Mouse (Mus musculus): ENCODE results near the gene Bdkrb1. TPM values are rescaled to one million over a fixed set of nuclear protein-coding genes. Genes with fewer than 3 reads are reported as not detected.

The Bdkrb1 gene
- polyA plus RNA-seq, 1 experiment from 2014 or later: 0.40 TPM

DNA sequence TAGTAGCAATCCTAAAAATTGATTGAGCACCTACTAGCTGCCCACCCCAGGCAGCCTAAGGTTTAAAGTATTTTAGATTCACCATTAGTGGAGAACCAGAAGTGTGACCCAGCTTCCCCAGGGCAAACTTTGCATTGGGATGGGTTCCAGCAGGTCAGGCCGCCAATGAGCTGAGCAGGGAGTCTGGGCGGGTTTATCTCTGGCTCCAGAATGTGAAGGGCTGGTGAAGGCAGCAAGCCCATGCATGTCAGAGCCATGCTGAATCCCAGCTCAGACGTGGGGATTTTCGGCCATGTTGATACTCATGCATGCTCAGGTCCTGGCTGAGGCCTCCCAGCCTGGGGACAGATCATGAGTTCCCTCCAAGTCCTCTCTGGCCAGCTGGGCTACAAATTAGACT is 28.5 kb upstream of the Bdkrb1 start:
- Histone ChIP-seq H3K27ac (ENCODE audit: low read depth, low read length) (no peak overlapping the region), H3K4me3 (ENCODE audit: low read depth, low read length) (no peak overlapping the region), H3K9me3 (ENCODE audit: control insufficient read depth) (no peaks in the 10 kb centered on the region), H3K36me3 (ENCODE audit: control insufficient read depth, insufficient read depth) (no peaks in the 10 kb centered on the region), H3K4me2 (replicated peaks; ENCODE audit: low read depth) (no peak overlapping the region), H3K4me1 (replicated peaks; ENCODE audit: control insufficient read depth, insufficient read depth, low read length) (no peaks in the 10 kb centered on the region), H3K9ac (ENCODE audit: low read depth, low read length) (no peak overlapping the region), H3K27me3 (replicated peaks; ENCODE audit: control insufficient read depth, insufficient read depth, low read length) (no peaks in the 10 kb centered on the region)
- ATAC-seq: no peak
- 87% methylated on average over 4 of the region's 4 CpGs for WGBS
- TF ChIP-seq CTCF (IDR thresholded peaks at IDR 0.05; ENCODE audit: low read depth): no peak

- Histone ChIP-seq H3K4me1 (replicated peaks; ENCODE audit: control insufficient read depth, insufficient read depth, low read length) (peaks cover 7% of the 10 kb centered on the region; the same call in 1 of the 2 replicates), H3K9ac (ENCODE audit: low read depth, low read length) (no peak overlapping the region), H3K9me3 (ENCODE audit: control insufficient read depth) (no peaks in the 10 kb centered on the region), H3K4me2 (replicated peaks; ENCODE audit: low read depth) (no peak overlapping the region), H3K4me3 (ENCODE audit: low read depth, low read length) (no peak overlapping the region), H3K36me3 (ENCODE audit: control insufficient read depth, insufficient read depth) (no peaks in the 10 kb centered on the region), H3K27ac (ENCODE audit: low read depth, low read length) (no peak overlapping the region), H3K27me3 (replicated peaks; ENCODE audit: control insufficient read depth, insufficient read depth, low read length) (no peaks in the 10 kb centered on the region)
- 73% methylated on average over 17 of the region's 17 CpGs for WGBS
- TF ChIP-seq CTCF (IDR thresholded peaks at IDR 0.05; ENCODE audit: low read depth): no peak
- no peak for ATAC-seq
Measured at GRCm38 (mm10) chr12:105580490-105580889, 22.4 kb upstream of the Bdkrb1 start.

DNA sequence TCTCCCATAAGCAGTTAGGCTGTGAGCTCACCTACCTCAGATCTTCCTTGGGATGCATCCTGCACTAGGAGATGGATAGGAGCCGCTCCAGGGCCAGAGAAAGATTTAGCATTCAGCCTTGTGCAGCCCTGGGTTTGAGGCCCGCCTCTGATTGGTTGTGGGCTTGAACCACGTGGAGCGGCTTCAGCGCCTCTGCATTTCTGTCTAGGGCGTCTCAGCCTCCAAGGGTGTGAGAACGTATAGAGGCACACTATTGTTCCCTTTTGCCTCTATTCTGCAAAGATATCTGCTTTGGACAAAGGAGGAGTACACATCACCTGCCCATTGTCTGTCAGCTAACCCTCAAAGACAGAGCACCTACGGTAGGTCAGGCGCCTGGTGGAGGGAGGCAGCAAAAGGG is 20.4 kb upstream of the Bdkrb1 start:
- Histone ChIP-seq H3K4me3 (ENCODE audit: low read depth, low read length) (no peak overlapping the region), H3K9me3 (ENCODE audit: control insufficient read depth) (no peaks in the 10 kb centered on the region), H3K4me2 (replicated peaks; ENCODE audit: low read depth) (no peak overlapping the region), H3K27me3 (replicated peaks; ENCODE audit: control insufficient read depth, insufficient read depth, low read length) (no peaks in the 10 kb centered on the region), H3K36me3 (ENCODE audit: control insufficient read depth, insufficient read depth) (no peaks in the 10 kb centered on the region), H3K9ac (ENCODE audit: low read depth, low read length) (no peak overlapping the region), H3K27ac (ENCODE audit: low read depth, low read length) (no peak overlapping the region), H3K4me1 (replicated peaks; ENCODE audit: control insufficient read depth, insufficient read depth, low read length) (peaks cover 7% of the 10 kb centered on the region; the same call in 1 of the 2 replicates)
- 65% methylated on average over 9 of the region's 9 CpGs for WGBS
- no peak for ATAC-seq
- TF ChIP-seq CTCF (IDR thresholded peaks at IDR 0.05; ENCODE audit: low read depth): no peak

- peak; percentile 14; the same call in 1 of the 2 replicates for TF ChIP-seq CTCF (IDR thresholded peaks at IDR 0.05; ENCODE audit: low read depth)
- Histone ChIP-seq H3K27ac (ENCODE audit: low read depth, low read length) (no peak overlapping the region), H3K36me3 (ENCODE audit: control insufficient read depth, insufficient read depth) (no peaks in the 10 kb centered on the region), H3K4me3 (ENCODE audit: low read depth, low read length) (no peak overlapping the region), H3K4me1 (replicated peaks; ENCODE audit: control insufficient read depth, insufficient read depth, low read length) (peaks cover 7% of the 10 kb centered on the region; the same call in 1 of the 2 replicates), H3K9me3 (ENCODE audit: control insufficient read depth) (no peaks in the 10 kb centered on the region), H3K9ac (ENCODE audit: low read depth, low read length) (no peak overlapping the region), H3K27me3 (replicated peaks; ENCODE audit: control insufficient read depth, insufficient read depth, low read length) (no peaks in the 10 kb centered on the region), H3K4me2 (replicated peaks; ENCODE audit: low read depth) (peak overlapping the region; percentile 27; the same call in 1 of the 2 replicates)
- WGBS: 19% methylated on average over 2 of the region's 2 CpGs
- ATAC-seq: peak; percentile 44; the same call in 1 of the 2 replicates
Measured at GRCm38 (mm10) chr12:105583484-105583883, 19.4 kb upstream of the Bdkrb1 start.

GRCm38 (mm10) chr12:105584851-105585250 is 18.0 kb upstream of the Bdkrb1 start:
- H3K4me3 ChIP-seq (ENCODE audit: low read depth, low read length): no peak overlapping the region
- H3K9me3 ChIP-seq (ENCODE audit: control insufficient read depth): no peaks in the 10 kb centered on the region
- TF ChIP-seq CTCF (IDR thresholded peaks at IDR 0.05; ENCODE audit: low read depth): peak; percentile 99
- no peak overlapping the region for H3K27ac ChIP-seq (ENCODE audit: low read depth, low read length)
- H3K4me2 ChIP-seq (replicated peaks; ENCODE audit: low read depth): no peak overlapping the region
- no peaks in the 10 kb centered on the region for H3K36me3 ChIP-seq (ENCODE audit: control insufficient read depth, insufficient read depth)
- H3K9ac ChIP-seq (ENCODE audit: low read depth, low read length): no peak overlapping the region
- H3K4me1 ChIP-seq (replicated peaks; ENCODE audit: control insufficient read depth, insufficient read depth, low read length): peaks cover 7% of the 10 kb centered on the region; the same call in 1 of the 2 replicates
- no peak for ATAC-seq
- no peaks in the 10 kb centered on the region for H3K27me3 ChIP-seq (replicated peaks; ENCODE audit: control insufficient read depth, insufficient read depth, low read length)
- WGBS: 13% methylated on average over 12 of the region's 12 CpGs

GRCm38 (mm10) chr12:105587526-105587925 is 15.4 kb upstream of the Bdkrb1 start:
- ATAC-seq: no peak
- Histone ChIP-seq H3K4me1 (replicated peaks; ENCODE audit: control insufficient read depth, insufficient read depth, low read length) (peaks cover 7% of the 10 kb centered on the region; the same call in 1 of the 2 replicates), H3K4me3 (ENCODE audit: low read depth, low read length) (no peak overlapping the region), H3K27me3 (replicated peaks; ENCODE audit: control insufficient read depth, insufficient read depth, low read length) (no peaks in the 10 kb centered on the region), H3K9ac (ENCODE audit: low read depth, low read length) (no peak overlapping the region), H3K9me3 (ENCODE audit: control insufficient read depth) (no peaks in the 10 kb centered on the region), H3K4me2 (replicated peaks; ENCODE audit: low read depth) (no peak overlapping the region), H3K27ac (ENCODE audit: low read depth, low read length) (no peak overlapping the region), H3K36me3 (ENCODE audit: control insufficient read depth, insufficient read depth) (peaks cover 6% of the 10 kb centered on the region; the same call in 1 of the 2 replicates)
- TF ChIP-seq CTCF (IDR thresholded peaks at IDR 0.05; ENCODE audit: low read depth): no peak
- WGBS: 83% methylated on average over 8 of the region's 8 CpGs

DNA sequence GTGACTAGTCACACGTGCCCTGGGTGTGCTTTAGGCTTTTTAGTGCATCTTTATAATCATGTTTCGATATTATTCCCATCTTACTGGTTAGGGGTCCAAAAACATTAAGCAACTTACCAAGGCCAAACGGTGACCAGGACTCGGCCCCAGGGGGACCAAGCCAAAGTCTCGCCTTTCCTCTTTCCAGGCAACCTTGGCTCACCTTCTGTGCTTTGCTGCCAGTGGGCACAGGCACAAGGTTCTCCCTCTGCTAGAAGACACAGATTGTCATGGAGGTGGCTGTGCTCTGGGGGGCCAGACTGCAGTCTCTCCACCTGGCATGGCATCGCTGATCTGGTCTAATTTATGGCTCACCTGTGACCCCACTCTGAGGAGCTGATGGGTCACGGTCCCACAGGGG is 12.1 kb upstream of the Bdkrb1 start:
- Histone ChIP-seq H3K9me3 (ENCODE audit: control insufficient read depth) (no peaks in the 10 kb centered on the region), H3K36me3 (ENCODE audit: control insufficient read depth, insufficient read depth) (peaks cover 6% of the 10 kb centered on the region; the same call in 1 of the 2 replicates), H3K27ac (ENCODE audit: low read depth, low read length) (no peak overlapping the region), H3K4me2 (replicated peaks; ENCODE audit: low read depth) (no peak overlapping the region), H3K4me1 (replicated peaks; ENCODE audit: control insufficient read depth, insufficient read depth, low read length) (no peaks in the 10 kb centered on the region), H3K9ac (ENCODE audit: low read depth, low read length) (no peak overlapping the region), H3K27me3 (replicated peaks; ENCODE audit: control insufficient read depth, insufficient read depth, low read length) (no peaks in the 10 kb centered on the region), H3K4me3 (ENCODE audit: low read depth, low read length) (no peak overlapping the region)
- no peak for ATAC-seq
- WGBS: 77% methylated on average over 7 of the region's 7 CpGs
- no peak for TF ChIP-seq CTCF (IDR thresholded peaks at IDR 0.05; ENCODE audit: low read depth)
